Mouse (Mus musculus) retina, embryonic 14.5 days (tissue): ENCODE results near the gene Mrto4.

Experiments
- DNase-seq: peaks from one replicate; pipeline ENCODE4 v3.0.0-alpha.2; 2015; ENCODE audit warnings: low spot score

Mrto4 gene

GRCm38 (mm10) chr4:139340835-139341234 lies 11.5 kb downstream of the Mrto4 start:
- DNase-seq, result no peak

- no peak for DNase-seq
These were observed 14.2 kb downstream of the Mrto4 start for GRCm38 (mm10) chr4:139338145-139338544.

GRCm38 (mm10) chr4:139336822-139337483 lies 15.4 kb downstream of the Mrto4 start:
- DNase-seq, result peak; percentile 85

GRCm38 (mm10) chr4:139335507-139335906 lies 16.9 kb downstream of the Mrto4 start:
- no peak for DNase-seq

GRCm38 (mm10) chr4:139334631-139335295 lies 17.6 kb downstream of the Mrto4 start:
- no peak for DNase-seq

- DNase-seq, result peak; percentile 38
These were observed 21.8 kb downstream of the Mrto4 start for GRCm38 (mm10) chr4:139330605-139331004.

- DNase-seq, result no peak
These were observed 32.6 kb downstream of the Mrto4 start for GRCm38 (mm10) chr4:139319740-139320139.

- no peak for DNase-seq
These were observed 33.9 kb downstream of the Mrto4 start for GRCm38 (mm10) chr4:139318449-139318848.

GRCm38 (mm10) chr4:139312632-139313031 lies 39.7 kb downstream of the Mrto4 start:
- DNase-seq, result peak; percentile 72

- DNase-seq, result no peak
These were observed 40.7 kb downstream of the Mrto4 start for GRCm38 (mm10) chr4:139311707-139312106.

GRCm38 (mm10) chr4:139310899-139311701 lies 41.3 kb downstream of the Mrto4 start:
- DNase-seq, result peak; percentile 46

GRCm38 (mm10) chr4:139310171-139310898 lies 42.0 kb downstream of the Mrto4 start, which contains the start of the genes Pqlc2 and Akr7a5:
Pqlc2 (minus strand) TSS chr4:139310708.
Akr7a5 (plus strand) TSS chr4:139310744.
- DNase-seq, result peak; percentile 99

- DNase-seq, result no peak
These were observed 42.7 kb downstream of the Mrto4 start for GRCm38 (mm10) chr4:139309651-139310050.

GRCm38 (mm10) chr4:139307916-139308315 lies 44.5 kb downstream of the Mrto4 start:
- no peak for DNase-seq

GRCm38 (mm10) chr4:139305521-139305920 lies 46.9 kb downstream of the Mrto4 start:
- no peak for DNase-seq

- no peak for DNase-seq
These were observed 50.1 kb downstream of the Mrto4 start for GRCm38 (mm10) chr4:139302241-139302640.

GRCm38 (mm10) chr4:139301780-139302179 lies 50.6 kb downstream of the Mrto4 start:
- DNase-seq, result no peak

GRCm38 (mm10) chr4:139298671-139299366 lies 53.6 kb downstream of the Mrto4 start:
- DNase-seq, result no peak

- DNase-seq, result no peak
These were observed 54.8 kb downstream of the Mrto4 start for GRCm38 (mm10) chr4:139297566-139297965.
